Mouse (Mus musculus): ENCODE data around the gene Slc8a1. TPM values are rescaled to one million over a fixed set of nuclear protein-coding genes. Genes with fewer than 3 reads are reported as not detected.

Gene Slc8a1
- total and polyA plus RNA-seq, 2 experiments = 0.27 to 3.8 TPM

DNA sequence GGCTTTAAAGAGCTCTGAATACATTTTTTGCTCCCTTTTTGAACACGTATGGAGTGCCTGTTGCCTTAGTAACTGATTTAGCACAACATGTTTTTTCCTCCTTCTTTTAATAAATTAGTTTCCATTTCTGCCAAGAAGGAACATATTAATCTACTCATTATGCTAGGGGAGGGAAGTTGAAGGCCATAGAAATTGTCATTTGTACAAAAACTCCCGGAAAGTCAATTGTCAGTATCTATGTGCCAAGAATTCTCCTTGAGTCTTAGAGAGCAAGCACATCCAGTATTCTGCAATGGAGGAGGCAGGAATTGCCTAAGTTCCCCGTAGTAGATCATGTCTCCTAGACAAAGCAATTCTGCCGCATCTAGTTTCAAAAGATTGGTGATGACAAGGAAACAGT lies 121.9 kb downstream of the Slc8a1 start:
- H3K4me3 ChIP-seq (ENCODE audit: insufficient read depth, low read depth, low read length) = no peak overlapping the region
- H3K9ac ChIP-seq (ENCODE audit: low read depth, low read length) = no peak overlapping the region
- peak; percentile 3 for DNase-seq (ENCODE audit: extremely low read depth, low read depth, low spot score)
- H3K27ac ChIP-seq (replicated peaks; ENCODE audit: insufficient read depth, low read depth, low read length) = no peak overlapping the region
- 69% methylated on average over 4 of the region's 4 CpGs for WGBS
- H3K36me3 ChIP-seq (ENCODE audit: control insufficient read depth, insufficient read depth, low read length) = no peaks in the 10 kb centered on the region
- H3K79me2 ChIP-seq (ENCODE audit: control insufficient read depth, insufficient read depth, low read length) = no peaks in the 10 kb centered on the region
- H3K4me1 ChIP-seq (ENCODE audit: control insufficient read depth, insufficient read depth, low read length) = no peaks in the 10 kb centered on the region
- H3K27me3 ChIP-seq (ENCODE audit: control insufficient read depth, insufficient read depth, low read length) = no peaks in the 10 kb centered on the region
- TF ChIP-seq POLR2A (IDR thresholded peaks at IDR 0.05; ENCODE audit: extremely low read depth, insufficient read depth, low read length) (no peak), CTCF (IDR thresholded peaks at IDR 0.05; ENCODE audit: low read depth, low read length) (no peak)

DNA sequence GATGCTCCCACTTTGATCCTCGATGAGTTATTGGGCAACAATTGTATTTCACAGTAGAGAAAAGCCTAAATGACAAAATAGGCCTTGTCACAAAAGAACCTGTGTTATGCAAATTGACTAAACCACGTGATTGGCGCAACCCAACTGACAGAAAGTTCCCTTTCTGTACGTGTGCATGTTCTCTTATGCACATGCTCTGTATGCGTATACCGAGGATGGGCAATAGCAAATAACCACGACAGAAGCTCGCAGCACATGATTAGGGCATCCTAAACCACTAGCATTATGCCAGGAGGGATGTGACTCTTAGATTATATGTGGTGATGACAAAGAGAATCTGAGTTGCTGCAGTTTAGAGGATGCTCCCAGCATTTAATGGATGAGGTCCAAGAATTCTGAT lies 122.8 kb downstream of the Slc8a1 start:
- Histone ChIP-seq H3K36me3 (ENCODE audit: control insufficient read depth, insufficient read depth, low read length) (no peaks in the 10 kb centered on the region), H3K9ac (ENCODE audit: low read depth, low read length) (no peak overlapping the region), H3K27me3 (ENCODE audit: control insufficient read depth, insufficient read depth, low read length) (no peaks in the 10 kb centered on the region), H3K27ac (replicated peaks; ENCODE audit: insufficient read depth, low read depth, low read length) (no peak overlapping the region), H3K4me1 (ENCODE audit: control insufficient read depth, insufficient read depth, low read length) (no peaks in the 10 kb centered on the region), H3K79me2 (ENCODE audit: control insufficient read depth, insufficient read depth, low read length) (no peaks in the 10 kb centered on the region), H3K4me3 (ENCODE audit: insufficient read depth, low read depth, low read length) (no peak overlapping the region)
- TF ChIP-seq POLR2A (IDR thresholded peaks at IDR 0.05; ENCODE audit: extremely low read depth, insufficient read depth, low read length) = no peak
- TF ChIP-seq CTCF (IDR thresholded peaks at IDR 0.05; ENCODE audit: low read depth, low read length) = no peak
- 87% methylated on average over 8 of the region's 8 CpGs for WGBS
- no peak for DNase-seq (ENCODE audit: extremely low read depth, low read depth, low spot score)

DNA sequence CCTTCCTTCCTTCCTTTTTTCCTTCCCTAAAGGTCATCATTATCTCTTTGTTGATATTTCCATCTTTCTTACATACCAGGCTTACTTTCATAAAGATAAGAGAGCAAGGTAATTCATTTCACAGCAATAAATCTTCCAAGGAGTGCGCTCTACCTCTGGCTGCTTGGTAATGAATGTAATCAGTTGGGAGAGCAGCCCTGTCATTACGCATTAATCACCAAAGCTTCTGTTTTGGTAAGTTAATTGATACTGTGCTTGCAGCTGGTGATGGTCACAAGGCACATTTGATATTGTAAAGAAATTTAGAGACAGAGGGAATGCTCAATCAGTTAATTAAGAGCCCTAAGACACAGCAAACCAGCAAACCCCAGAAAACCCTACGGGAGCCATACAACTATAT lies 130.7 kb downstream of the Slc8a1 start:
- H3K4me3 ChIP-seq (ENCODE audit: insufficient read depth, low read depth, low read length) = no peak overlapping the region
- H3K27me3 ChIP-seq (ENCODE audit: control insufficient read depth, insufficient read depth, low read length) = no peaks in the 10 kb centered on the region
- H3K9ac ChIP-seq (ENCODE audit: low read depth, low read length) = no peak overlapping the region
- DNase-seq (ENCODE audit: extremely low read depth, low read depth, low spot score) = no peak
- no peak for TF ChIP-seq POLR2A (IDR thresholded peaks at IDR 0.05; ENCODE audit: extremely low read depth, insufficient read depth, low read length)
- no peak for TF ChIP-seq CTCF (IDR thresholded peaks at IDR 0.05; ENCODE audit: low read depth, low read length)
- no peak overlapping the region for H3K27ac ChIP-seq (replicated peaks; ENCODE audit: insufficient read depth, low read depth, low read length)
- 92% methylated on average over 3 of the region's 3 CpGs for WGBS
- H3K79me2 ChIP-seq (ENCODE audit: control insufficient read depth, insufficient read depth, low read length) = no peaks in the 10 kb centered on the region
- no peaks in the 10 kb centered on the region for H3K4me1 ChIP-seq (ENCODE audit: control insufficient read depth, insufficient read depth, low read length)
- no peaks in the 10 kb centered on the region for H3K36me3 ChIP-seq (ENCODE audit: control insufficient read depth, insufficient read depth, low read length)

DNA sequence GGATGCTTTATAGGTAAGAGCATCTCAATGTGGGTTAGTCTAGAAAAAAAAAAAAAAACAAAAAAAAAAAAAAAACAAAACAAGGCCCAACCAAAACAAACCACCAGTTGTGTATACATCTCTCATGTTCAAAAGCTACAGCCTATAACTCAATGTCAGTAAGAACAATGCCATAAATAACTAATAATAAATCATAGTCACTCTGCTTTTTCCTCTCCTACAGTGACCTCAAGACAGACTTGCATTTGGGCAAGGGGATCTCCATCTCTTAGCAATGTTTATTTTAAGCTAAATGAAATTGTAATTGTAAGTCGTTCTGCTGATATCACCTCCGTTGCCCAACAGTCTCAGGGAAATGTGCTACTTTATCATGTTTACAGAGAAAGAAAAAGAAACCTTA lies 132.1 kb downstream of the Slc8a1 start:
- 64% methylated on average over 2 of the region's 2 CpGs for WGBS
- TF ChIP-seq CTCF (IDR thresholded peaks at IDR 0.05; ENCODE audit: low read depth, low read length) (no peak), POLR2A (IDR thresholded peaks at IDR 0.05; ENCODE audit: extremely low read depth, insufficient read depth, low read length) (no peak)
- Histone ChIP-seq H3K79me2 (ENCODE audit: control insufficient read depth, insufficient read depth, low read length) (no peaks in the 10 kb centered on the region), H3K27me3 (ENCODE audit: control insufficient read depth, insufficient read depth, low read length) (no peaks in the 10 kb centered on the region), H3K4me1 (ENCODE audit: control insufficient read depth, insufficient read depth, low read length) (no peaks in the 10 kb centered on the region), H3K36me3 (ENCODE audit: control insufficient read depth, insufficient read depth, low read length) (no peaks in the 10 kb centered on the region), H3K4me3 (ENCODE audit: insufficient read depth, low read depth, low read length) (no peak overlapping the region), H3K27ac (replicated peaks; ENCODE audit: insufficient read depth, low read depth, low read length) (no peak overlapping the region), H3K9ac (ENCODE audit: low read depth, low read length) (no peak overlapping the region)
- DNase-seq (ENCODE audit: extremely low read depth, low read depth, low spot score) = no peak

DNA sequence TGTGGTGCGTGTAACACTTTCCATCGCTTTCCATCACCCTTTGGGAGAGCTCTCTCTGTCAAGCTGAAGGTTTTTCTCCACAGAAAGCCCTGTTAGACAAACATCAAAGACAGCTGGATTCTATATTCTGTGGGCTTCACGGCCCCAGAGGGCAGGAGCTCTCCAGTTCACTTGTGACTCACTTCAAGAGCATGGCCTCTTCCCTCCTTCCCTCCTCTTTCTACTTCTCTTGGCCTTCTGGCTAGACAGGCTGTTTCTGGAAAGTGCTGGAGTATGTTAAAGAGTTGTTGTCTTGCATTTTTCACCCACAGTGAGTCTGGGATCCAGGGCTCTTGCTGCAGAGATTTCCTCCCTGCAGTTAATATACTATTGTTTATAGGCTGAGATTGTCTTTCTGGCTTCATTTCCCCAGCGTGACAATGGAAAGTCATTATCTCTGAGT lies 132.9 kb downstream of the Slc8a1 start:
- Histone ChIP-seq H3K27ac (replicated peaks; ENCODE audit: insufficient read depth, low read depth, low read length) (no peak overlapping the region), H3K36me3 (ENCODE audit: control insufficient read depth, insufficient read depth, low read length) (no peaks in the 10 kb centered on the region), H3K4me3 (ENCODE audit: insufficient read depth, low read depth, low read length) (no peak overlapping the region), H3K27me3 (ENCODE audit: control insufficient read depth, insufficient read depth, low read length) (no peaks in the 10 kb centered on the region), H3K79me2 (ENCODE audit: control insufficient read depth, insufficient read depth, low read length) (no peaks in the 10 kb centered on the region), H3K9ac (ENCODE audit: low read depth, low read length) (no peak overlapping the region), H3K4me1 (ENCODE audit: control insufficient read depth, insufficient read depth, low read length) (no peaks in the 10 kb centered on the region)
- TF ChIP-seq POLR2A (IDR thresholded peaks at IDR 0.05; ENCODE audit: extremely low read depth, insufficient read depth, low read length) (no peak), CTCF (IDR thresholded peaks at IDR 0.05; ENCODE audit: low read depth, low read length) (no peak)
- no peak for DNase-seq (ENCODE audit: extremely low read depth, low read depth, low spot score)
- WGBS = 65% methylated on average over 4 of the region's 4 CpGs

DNA sequence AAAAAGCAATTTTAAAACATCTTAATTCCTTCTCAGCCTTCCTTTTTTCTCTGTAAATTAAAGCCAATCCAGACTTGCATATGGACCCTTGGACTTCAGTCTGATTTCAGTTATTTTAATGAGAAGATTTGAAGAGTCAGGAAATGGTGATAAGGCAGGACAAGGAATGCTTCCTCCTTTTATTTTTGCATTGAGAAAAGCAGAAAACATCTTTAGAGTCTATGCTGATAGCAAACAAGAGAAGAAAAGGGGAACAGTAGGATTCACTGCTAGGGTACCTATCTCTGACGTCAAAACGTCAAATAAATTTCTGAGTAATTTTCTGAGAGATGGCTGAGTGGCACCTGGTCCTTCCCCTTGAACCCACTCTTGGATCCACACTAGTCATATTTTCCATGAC lies 139.1 kb downstream of the Slc8a1 start:
- Histone ChIP-seq H3K27ac (replicated peaks; ENCODE audit: insufficient read depth, low read depth, low read length) (no peak overlapping the region), H3K27me3 (ENCODE audit: control insufficient read depth, insufficient read depth, low read length) (no peaks in the 10 kb centered on the region), H3K36me3 (ENCODE audit: control insufficient read depth, insufficient read depth, low read length) (no peaks in the 10 kb centered on the region), H3K4me1 (ENCODE audit: control insufficient read depth, insufficient read depth, low read length) (no peaks in the 10 kb centered on the region), H3K9ac (ENCODE audit: low read depth, low read length) (no peak overlapping the region), H3K79me2 (ENCODE audit: control insufficient read depth, insufficient read depth, low read length) (no peaks in the 10 kb centered on the region), H3K4me3 (ENCODE audit: insufficient read depth, low read depth, low read length) (no peak overlapping the region)
- 80% methylated on average over 2 of the region's 2 CpGs for WGBS
- no peak for DNase-seq (ENCODE audit: extremely low read depth, low read depth, low spot score)
- TF ChIP-seq POLR2A (IDR thresholded peaks at IDR 0.05; ENCODE audit: extremely low read depth, insufficient read depth, low read length) = no peak
- no peak for TF ChIP-seq CTCF (IDR thresholded peaks at IDR 0.05; ENCODE audit: low read depth, low read length)
